Mouse (Mus musculus) cerebellum, adult 18-20 months (tissue): ENCODE measurements around the gene Ndufb7.
"Not testable (repeated sequence)": the region's sequence is repeated elsewhere in the genome, so short reads cannot be mapped to it uniquely, and the experiment has no call there.

Experiments used
- DNase-seq, 2 experiments: peaks; one replicate each; pipeline ENCODE4 v3.0.0; 2021

Gene Ndufb7

DNA sequence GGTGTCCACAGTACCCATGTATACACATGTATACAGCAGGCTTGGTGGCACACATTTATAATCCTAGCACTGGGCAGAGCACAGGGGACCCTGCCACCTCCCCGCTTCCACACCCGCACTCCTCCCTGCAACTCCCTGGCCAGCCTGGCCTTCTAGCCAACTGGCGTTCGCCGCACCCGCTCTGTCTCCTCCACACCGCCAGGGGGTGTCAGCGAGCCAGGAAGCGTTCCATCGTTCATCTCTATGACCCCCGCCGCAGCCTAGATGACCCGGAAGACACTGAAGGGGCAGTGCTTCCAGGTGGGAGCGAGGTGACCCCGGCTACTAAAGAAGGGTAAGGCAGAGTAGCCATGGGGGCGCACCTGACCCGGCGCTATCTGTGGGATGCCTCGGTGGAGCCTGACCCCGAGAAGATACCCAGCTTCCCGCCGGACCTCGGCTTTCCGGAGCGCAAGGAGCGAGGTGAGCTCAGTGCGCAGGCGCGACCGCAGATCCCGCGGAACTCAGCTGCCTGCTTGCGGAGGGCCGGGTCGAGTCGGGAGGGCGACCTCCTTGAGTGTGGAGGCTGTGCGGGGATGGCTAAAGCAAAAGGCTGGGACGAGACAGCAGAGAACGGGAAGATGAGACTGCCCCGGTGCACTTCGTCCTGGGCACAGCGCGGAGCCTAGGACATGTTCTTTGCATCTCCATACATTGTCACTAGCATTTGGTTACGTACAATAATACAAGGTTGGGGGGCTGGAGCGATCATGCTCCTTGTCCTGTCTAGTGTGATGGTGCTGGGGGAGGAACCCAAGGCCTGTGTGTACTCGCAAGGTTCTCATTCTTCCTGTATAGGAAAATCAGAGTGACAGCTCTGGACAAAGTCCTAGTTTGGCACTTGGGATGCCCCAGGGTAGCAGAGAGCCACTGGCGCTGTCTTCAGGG is at the start of gene Ndufb7:
TSS of gene Ndufb7 (plus strand) at position 203 of the 927 bp plus-strand sequence.
- peak; percentile 97 to 98 for DNase-seq

- no peak for DNase-seq
Observed at GRCm38 (mm10) chr8:83520432-83520831, 46.0 kb upstream of the Ndufb7 start.

DNA sequence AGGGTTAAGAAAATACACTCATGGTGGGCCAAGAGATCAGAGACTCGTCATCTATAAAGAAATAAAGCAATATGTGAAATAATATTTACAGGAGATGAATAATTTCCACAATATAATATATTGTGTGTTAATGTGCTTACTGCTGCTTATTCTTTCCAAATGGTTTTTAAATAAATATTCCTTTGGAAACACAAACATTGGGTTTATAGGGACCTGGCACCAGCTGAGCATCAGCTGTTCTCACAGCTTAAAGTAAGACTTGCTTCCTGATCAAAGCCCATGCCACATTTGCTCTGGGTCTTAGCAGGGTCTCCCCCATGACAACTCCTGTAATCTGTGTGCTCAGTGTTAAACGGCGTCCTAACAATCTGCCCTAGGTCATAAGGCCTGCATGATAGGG is 45.6 kb upstream of the Ndufb7 start:
- DNase-seq: not testable (repeated sequence)

DNA sequence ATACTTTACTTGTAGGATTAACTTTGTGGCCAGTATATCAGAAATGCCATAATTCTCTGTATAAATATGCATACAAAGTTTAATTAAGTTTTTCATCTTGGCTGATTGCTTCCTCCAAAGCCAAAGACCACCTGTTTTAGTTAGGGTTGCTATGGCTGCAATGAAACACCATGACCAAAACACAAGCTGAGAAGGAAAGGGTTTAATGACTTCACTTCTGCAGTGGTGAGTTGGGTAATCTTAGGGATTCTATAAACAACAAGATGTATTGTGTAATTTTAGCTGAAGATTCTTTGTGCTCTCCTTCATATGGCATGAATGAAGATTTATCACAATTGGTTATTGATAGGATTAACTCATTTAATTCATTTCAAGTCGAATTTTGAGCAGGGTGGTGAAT is 45.2 kb upstream of the Ndufb7 start:
- DNase-seq: no peak

GRCm38 (mm10) chr8:83534802-83535201 is 31.7 kb upstream of the Ndufb7 start:
- DNase-seq: no peak

DNA sequence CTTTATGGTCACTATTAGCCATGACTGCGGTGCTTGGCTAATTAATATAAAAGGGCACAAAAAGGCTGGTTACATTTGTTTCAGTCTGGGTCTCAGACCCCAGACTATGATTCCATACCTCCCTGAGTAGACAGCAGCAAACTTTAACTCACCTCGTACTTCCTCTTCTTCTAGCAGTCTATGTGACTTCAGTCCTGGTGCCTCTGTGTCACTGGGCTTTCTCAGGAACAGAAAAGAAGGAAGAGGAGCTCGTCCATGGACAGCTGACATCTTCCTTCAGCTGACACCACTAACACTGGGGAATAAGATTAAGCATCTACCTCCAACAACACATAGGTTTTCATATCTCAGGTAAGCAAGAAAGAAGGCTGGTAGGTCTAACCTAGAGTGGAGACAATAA is 30.7 kb upstream of the Ndufb7 start, which contains the start of gene Olfr370:
TSS of gene Olfr370 (plus strand) at position 45 of the 400 bp plus-strand sequence.
- no peak for DNase-seq

- DNase-seq: no peak
Observed at GRCm38 (mm10) chr8:83562669-83563068, 3.8 kb upstream of the Ndufb7 start.

GRCm38 (mm10) chr8:83563246-83563645 is 3.2 kb upstream of the Ndufb7 start:
- no peak for DNase-seq

DNA sequence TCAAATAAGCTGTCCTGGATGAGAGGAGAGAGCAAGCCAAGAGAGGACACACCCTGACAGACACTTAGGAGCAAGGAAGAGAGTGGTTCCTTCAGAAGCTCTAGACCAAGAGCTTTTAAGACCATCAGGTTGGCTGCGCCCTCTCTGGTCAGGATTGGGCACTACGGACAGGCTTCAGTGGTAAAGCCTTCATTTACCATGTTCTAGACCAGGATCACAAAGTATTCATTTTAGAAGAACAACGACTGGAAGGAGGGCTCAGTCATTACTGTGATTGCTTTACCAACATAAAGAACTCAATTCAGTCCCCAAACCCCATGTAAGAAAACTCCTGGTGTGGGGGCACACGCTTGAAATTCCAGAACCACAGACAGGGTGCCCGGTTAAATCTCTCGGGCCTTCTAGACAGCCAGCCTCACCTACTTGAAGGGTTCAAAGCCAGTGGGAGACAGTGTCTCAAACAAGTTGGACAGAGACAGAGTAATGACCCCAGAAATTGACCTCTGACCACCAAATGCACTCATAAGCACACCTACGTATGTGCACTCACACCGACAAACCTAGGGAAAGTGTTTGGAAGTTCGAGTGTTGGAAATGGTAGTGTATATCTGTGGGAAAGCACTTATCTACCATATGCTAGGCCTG is 618 bp upstream of the Ndufb7 start:
- DNase-seq: peak; percentile 28 to 36

- peak in 1 of 2 experiments; percentile 2 for DNase-seq
Observed at GRCm38 (mm10) chr8:83567668-83568067, 1.2 kb downstream of the Ndufb7 start.

DNA sequence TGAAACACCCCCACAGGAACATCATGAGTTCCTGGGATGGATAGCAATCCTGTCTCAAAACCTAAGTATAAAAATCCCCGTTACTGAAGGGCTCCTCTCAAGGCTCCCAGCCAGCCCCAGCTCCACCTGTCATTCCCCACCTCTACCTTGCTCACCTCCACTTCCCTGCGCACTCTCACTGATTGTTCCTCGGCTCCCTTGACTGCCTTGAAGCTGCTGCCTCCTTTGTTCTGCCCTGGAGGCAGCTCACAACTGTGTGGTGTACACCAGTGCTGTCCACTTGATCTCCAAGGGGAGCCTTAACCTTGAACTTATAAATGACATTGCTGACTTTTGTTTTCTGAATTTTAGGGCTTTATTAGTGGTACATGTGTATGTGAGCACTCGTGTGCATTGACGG is 1.7 kb downstream of the Ndufb7 start:
- DNase-seq: peak in 1 of 2 experiments; percentile 7

GRCm38 (mm10) chr8:83568755-83569154 is 2.3 kb downstream of the Ndufb7 start:
- peak in 1 of 2 experiments; percentile 6 for DNase-seq

DNA sequence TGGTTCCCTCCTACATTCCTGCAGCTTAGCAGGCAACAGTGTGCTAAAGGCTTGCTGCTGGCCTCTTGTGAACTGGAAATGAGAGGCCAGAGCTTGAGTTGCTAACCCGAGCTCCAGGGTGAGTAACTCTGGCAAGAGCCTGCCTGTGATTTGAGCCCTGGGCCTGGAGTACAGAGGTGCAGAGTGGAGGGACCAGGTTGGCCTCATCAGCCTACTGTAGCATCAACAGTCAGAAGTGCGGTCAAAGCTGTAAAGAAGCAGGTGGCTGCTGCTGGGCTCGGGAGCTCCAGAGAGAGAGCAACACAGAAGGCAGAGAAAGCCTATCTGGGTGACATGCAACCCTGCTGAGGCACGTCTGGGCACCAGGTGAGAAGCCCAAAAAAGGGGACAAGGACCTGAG is 2.7 kb downstream of the Ndufb7 start:
- DNase-seq: peak in 1 of 2 experiments; percentile 8

DNA sequence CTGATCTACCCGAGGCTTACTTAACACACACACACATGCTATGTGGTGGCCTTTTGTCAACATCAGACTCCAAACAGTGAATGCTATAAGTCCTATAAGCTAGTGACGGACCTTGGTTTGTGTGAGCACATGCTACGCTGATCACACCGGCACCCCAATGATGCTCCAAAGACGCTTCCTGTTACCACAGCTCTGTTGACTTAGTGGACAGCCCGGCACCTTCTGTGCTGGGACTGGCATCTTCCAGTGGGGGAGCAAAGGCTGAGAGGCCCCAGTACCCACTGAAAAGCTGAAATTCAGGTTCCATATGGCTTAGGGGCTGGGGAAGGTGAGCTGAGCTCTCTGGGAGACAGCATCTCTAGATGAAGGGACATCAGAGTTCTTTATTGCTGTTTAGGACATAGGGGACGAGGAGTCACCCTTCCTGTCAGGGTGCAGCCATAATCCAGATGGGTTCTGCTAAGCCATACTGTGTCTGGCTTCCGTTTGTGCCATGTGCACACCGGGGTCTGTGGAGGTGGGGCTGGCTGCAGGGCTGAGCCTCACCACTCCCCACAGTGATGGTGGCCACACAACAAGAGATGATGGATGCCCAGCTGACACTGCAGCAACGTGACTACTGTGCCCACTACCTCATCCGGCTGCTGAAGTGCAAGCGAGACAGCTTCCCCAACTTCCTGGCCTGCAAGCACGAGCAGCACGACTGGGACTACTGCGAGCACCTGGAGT is 4.0 kb downstream of the Ndufb7 start:
- peak in 1 of 2 experiments; percentile 2 for DNase-seq

GRCm38 (mm10) chr8:83571001-83571340 is 4.5 kb downstream of the Ndufb7 start:
- not testable (repeated sequence) for DNase-seq

GRCm38 (mm10) chr8:83571791-83572190 is 5.3 kb downstream of the Ndufb7 start:
- DNase-seq: peak; percentile 3 to 6

GRCm38 (mm10) chr8:83572246-83572812 is 5.9 kb downstream of the Ndufb7 start:
- DNase-seq: no peak

DNA sequence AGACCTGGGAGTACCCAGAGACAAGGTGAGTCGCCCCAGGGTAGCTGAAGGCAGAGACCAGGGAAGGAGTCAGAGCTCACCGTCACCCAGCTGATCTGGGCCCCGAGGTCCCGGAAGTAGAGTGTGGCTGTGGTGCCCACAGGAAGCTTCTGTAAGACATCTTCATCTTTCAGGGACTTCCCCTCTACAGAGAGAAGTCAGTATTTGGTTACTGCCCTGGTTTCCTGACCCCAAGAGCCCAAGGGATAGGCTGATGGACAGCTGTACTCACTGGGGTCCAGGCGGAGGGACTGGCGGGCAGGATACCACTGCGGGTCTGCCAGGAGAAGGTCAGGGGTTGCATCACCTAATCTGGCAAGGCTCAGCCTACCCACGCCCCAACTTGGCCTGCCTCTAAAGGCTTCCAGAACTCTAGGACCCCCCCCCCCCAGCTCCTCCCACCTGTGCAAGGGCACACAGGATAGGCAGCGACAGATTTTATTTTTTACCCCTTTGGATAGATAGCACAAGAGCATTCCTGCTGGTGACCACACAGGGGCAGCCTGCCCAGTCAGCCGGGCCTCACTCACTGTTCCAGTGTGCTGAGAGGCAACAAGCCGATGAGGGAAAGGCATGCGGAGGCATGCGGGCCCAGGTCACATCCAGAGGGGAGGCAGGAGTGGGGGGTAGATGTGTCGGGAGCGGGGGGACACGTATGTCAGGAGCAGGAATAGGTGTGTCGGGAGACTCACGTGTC is 6.8 kb downstream of the Ndufb7 start:
- peak; percentile 20 to 22 for DNase-seq

GRCm38 (mm10) chr8:83574631-83575315 is 8.3 kb downstream of the Ndufb7 start:
- peak; percentile 46 to 48 for DNase-seq

- DNase-seq: peak; percentile 22 to 27
Observed at GRCm38 (mm10) chr8:83575561-83576515, 9.4 kb downstream of the Ndufb7 start.
